Mouse (Mus musculus) granulocyte monocyte progenitor cell, adult 5-6 weeks (primary cell): ENCODE results near the gene Neu1. TPM values are rescaled to one million over a fixed set of nuclear protein-coding genes. Genes with fewer than 3 reads are reported as not detected.
"Not testable (repeated sequence)": the region's sequence is repeated elsewhere in the genome, so short reads cannot be mapped to it uniquely, and the experiment has no call there.

Experiments used
- ATAC-seq: replicated peaks from 2 replicates; pipeline ENCODE4 v1.8.0; 2016; ENCODE audit warnings: mild to moderate bottlenecking, moderate TSS enrichment, inconsistent platforms; ENCODE audit not compliant: poor library complexity, severe bottlenecking
- total RNA-seq, 2 experiments: library from RNA; stranded (forward) in 1 of 2; stranded (reverse) in 1 of 2; fragments of 200-712, 200-1000 nt in 1 of 2; fragments of >200 nt in 1 of 2; fragmentation: Nextera tagmentation in 1 of 2; gene quantifications; 2 replicates each; pipeline ENCODE4 v1.2.3; 2014 to 2017

The Neu1 gene
- total RNA-seq, 2 experiments from 2014 or later = 27.0 to 30.3 TPM

DNA sequence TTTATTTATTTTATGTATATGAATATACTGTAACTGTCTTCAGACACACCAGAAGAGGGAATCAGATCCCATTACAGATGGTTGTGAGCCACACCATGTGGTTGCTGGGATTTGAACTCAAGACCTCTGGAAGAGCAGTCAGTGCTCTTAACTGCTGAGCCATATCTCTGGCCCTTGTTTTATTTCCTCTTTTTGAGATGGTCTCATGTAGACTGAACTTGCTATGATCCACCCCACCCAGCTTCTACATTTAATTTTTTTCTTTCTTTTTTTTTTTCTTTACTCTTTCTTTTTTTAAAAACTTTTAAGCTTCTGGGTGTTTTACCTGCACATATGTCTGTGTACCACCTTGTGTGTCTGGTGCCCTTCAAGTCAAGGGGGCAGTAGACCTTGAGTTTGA, 30.2 kb upstream of the Neu1 start:
- ATAC-seq = not testable (repeated sequence)

DNA sequence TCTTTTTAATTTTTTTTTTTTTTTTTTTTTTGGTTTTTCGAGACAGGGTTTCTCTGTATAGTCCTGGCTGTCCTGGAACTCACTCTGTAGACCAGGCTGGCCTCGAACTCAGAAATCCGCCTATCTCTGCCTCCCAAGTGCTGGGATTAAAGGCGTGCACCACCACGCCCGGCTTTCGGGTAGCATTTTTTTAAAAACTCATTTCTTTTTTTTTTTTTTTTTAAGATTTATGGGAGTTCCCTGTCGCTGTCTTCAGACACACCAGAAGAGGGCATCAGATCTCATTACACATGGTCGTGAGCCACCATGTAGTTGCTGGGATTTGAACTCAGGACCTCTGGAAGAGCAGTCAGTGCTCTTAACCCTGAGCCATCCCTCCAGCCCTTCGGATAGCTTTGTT, 29.1 kb upstream of the Neu1 start:
- not testable (repeated sequence) for ATAC-seq

DNA sequence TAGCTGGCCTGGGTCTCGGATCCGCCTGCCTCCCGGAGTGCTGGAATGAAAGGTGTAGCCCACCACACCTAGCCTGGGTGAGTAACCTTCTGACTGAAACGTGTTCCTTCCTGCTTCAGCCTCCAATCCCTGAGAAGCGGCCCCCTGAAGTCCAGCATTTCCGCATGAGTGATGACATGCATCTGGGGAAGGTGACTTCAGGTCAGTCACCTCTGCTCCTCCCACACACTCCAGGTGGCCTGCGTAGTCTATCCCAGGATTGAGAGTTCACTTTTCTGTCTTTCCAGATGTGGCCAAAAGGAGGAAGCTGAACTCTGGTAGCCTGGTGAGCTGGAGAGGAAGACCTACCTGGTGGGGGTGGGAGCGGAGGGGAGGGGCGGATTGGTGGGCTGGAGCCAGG, 28.2 kb upstream of the Neu1 start:
- no peak for ATAC-seq

DNA sequence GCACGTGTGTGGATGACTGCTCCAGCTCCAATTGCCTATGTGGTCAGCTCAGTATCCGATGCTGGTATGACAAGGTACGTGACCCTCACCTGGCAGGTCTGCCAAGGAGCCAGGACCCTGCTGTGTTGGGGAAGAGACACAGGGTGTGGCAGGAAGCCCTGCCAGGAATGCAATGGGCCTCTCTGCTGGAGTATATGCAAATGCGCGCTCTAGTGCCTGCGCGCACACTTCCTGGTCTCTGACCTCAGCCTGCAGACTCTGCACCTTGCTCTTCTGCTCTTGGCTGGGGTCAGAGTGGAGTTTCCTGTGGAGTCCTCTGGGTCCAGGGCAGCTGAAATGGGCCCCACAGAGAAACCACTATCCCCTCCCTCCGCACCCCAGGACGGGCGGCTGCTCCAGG, 20.1 kb upstream of the Neu1 start:
- no peak for ATAC-seq

DNA sequence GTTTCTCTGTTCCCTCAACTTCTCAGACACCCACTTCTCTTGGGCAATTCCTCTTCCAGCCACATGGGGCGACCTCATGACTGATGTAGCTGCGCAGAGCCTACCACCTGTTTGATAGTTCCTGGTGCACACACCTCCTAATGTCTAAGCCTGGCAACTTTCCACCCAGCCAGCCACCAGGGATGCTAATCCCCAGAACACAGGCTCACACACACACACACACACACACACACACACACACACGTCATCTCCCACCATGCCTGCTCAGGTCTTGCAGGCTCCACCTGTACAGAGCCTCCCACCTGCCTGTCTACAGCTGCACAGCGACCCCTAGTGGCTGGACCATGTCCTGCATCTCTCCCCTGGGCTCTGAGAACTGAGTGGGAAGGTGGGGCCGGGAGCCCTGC, 19.1 kb upstream of the Neu1 start:
- ATAC-seq = peak; percentile 54

DNA sequence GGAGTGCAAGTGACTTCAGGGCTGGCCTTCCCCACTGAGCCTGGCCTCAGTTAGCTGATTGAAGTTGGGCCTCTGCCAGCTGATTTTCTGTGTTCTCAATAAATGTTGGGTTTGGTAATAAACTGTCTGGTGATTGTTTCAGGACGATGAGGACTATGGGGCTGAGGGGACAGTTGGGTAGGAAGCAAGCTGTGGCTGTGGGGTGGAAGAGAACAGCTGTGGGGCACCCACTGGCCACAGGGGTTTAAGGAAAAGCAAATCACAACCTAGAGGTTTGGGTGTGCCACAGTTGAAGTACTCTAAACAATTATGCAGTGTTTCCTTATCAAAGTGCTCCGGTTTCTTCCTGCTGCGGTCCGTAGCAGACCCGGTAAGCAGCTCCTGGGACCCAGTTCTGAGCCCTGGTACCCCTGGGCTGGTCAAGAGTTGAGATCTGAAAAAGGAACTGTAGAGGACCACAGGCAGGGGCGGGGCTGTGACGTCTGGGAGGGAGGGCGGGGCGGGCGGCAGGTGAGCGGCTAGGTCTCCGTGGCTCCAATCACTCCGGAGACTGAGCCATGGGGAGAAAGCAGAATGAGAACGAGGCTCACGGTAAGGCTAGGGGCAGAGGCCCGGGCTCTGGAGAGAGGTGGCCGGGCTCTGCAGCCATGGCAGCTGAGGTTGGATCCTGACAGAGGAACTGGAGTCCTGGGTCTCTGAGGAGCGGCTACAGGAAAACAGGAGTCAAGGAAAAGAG, 17.0 kb upstream of the Neu1 start, which contains the start of gene Slc44a4:
TSS of gene Slc44a4 (plus strand) at position 537 of the 736 bp plus-strand sequence.
- ATAC-seq = no peak

DNA sequence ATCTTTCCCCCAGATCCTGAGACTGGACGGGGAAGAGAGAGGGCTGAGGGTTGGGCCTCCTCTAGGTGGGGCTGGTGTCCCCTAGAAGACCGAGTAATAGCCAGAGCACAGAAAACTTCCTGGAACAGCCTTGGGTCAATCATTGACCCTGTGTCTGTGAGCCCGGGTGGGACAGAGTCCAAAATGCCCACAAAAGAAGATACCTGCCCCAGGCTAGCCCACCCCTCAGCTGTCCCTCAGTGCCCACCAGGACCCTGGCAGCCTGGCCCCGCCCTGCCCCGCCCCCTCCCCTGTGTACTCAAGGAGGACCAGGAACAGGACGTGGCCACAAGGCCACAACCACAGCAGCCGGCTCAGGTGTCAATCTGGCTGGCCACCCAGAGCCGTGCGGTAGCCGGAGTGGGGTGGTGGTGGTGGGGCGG, 15.6 kb upstream of the Neu1 start:
- peak; percentile 20; the same call in 1 of the 2 replicates for ATAC-seq

DNA sequence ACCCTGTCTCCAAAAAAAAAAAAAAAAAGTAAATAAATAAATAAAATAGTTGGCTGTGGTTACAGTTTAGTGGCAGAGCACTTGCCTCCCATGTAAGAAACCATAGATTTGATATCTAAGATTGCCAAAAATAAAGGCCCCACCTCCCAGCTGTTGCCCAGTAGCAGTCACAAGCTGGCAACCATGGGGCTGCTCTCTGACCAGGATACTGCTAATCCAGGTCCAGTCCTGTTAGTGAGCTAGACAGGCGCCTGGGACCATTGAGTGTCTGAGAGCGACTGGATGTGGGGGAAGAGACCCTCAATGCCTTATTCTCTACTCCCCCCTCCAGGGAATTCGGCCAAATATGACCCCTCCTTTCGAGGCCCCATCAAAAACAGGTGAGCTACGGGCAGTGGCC, 14.7 kb upstream of the Neu1 start:
- no peak for ATAC-seq

DNA sequence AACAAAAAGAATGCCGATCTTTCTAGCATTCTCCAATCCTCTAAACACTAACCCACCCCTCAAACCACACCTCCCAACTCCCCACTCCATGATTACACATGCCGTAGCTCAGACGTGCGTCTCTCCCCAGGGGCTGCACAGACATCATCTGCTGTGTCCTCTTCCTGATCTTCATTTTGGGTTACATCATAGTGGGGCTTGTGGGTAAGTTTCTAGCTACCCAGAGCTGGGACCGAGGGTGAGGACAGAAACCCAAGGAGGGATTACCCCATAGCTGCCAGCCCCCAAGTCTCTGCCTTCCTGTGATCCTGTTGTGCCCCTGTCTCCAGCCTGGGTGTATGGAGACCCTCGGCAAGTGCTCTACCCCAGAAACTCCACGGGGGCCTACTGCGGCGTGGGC, 13.9 kb upstream of the Neu1 start:
- ATAC-seq = peak; percentile 78

DNA sequence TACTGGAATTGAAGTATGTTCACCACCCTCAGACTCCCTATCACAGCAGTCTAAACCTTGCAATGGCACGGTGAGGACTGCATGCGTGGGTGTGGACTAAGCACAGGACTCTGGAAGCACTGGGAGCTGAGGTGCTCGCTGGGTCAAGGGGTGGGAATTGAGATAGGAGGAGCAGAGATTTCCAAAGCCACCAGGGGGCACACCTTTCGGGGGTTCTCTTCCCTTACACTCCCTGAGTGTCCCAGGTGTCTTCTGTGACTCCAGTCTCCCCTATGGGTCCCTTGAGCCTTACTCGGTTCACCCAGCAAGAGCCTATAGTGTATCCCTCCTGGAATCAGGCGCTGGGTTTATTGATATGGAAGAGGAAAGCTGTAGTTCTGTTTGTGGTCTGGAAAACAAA, 8.1 kb upstream of the Neu1 start:
- no peak; the same call in 1 of the 2 replicates for ATAC-seq

DNA sequence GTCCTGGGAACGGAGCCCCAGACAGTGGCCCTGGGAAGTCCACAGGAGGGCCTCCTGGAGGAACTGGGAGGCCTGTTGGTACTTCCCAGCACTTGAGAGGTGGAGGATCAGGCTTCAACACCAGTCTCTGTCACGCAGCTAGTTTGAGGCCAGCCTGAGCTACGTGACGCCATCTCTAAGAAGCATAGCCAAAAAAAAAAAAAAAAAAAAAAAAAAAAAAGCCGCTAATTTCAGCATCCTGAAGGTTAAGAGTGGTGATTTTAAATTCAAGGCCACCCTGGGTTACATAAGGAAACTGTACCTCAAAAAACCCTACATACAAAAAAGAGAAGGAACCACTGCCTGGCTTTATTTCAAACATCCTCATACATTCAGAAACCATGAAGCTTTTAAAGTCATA, 6.8 kb upstream of the Neu1 start:
- ATAC-seq = peak; percentile 6; the same call in 1 of the 2 replicates

DNA sequence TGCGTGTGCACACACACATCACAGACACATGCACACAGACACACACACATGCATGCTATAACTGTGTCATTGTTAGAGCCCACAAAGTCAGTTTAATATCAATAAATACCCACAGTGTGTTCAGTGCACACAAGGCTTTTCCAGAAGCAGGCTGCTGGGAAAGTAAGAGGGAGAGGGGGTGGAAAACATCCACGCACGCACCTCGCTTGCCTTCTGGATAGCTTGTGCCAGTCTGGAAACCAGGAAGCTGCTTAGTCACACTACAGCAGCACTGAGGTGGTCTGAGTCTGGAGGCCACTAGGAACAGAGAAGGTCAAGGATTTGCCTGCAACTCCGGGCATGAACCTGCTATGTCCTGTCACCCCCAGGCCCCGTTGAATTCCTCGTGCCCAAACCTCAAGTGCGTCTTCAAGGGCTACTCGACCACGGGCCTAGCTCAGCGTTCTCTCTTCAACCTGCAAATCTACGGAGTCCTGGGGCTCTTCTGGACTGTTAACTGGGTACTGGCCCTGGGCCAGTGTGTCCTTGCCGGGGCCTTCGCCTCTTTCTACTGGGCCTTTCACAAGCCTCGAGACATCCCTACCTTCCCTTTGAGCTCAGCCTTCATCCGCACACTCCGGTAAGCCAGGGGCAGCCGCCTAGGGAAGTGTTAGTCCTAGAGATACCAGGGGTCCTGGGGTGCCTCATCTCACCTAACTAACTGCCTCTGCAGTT, 3.6 kb upstream of the Neu1 start:
- no peak for ATAC-seq

DNA sequence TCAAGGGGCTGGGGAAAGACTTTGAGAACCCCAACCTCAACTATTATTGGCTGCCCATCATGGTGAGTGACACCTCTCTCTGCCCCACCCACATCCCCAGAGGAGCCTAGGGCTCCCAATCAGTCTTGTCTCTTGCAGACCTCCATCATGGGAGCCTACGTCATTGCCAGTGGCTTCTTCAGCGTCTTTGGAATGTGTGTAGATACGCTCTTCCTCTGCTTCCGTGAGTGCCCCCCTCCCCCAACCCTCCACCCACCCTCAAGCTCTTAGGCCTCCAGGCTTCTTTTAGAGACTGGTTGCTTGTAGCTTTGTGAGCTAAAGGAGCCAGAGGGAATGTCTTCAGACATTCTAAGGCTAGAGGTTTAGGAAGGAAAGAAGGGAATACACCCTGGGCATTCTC, 2.2 kb upstream of the Neu1 start:
- ATAC-seq = no peak

DNA sequence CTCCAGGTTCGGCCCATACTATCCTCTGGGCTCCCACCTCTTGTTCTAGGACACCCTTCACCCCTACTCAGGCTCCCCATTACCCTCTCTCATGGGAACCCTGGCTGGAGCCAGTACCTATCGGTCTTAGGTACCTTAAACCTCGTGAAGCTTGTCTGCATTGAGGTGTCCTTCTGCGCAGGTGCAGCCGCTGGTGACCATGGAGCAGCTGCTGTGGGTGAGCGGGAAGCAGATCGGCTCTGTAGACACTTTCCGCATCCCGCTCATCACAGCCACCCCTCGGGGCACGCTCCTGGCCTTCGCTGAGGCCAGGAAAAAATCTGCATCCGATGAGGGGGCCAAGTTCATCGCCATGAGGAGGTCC, 664 bp downstream of the Neu1 start:
- no peak for ATAC-seq

DNA sequence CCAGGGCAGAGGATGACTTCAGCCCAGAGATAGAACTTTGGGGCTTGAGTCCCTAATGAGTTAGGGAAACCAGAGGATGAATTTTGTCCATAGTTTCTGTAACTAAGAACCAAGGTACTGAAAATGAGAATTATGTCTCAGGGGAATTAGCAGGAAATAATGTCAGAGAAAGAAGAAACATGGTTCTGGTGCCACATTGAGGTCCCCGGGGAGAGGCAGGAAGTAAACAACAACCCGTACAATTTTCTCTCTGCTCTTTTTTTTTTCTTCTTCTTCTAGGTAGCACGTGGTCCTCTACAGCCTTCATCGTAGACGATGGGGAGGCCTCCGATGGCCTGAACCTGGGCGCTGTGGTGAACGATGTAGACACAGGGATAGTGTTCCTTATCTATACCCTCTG, 1.2 kb downstream of the Neu1 start:
- no peak for ATAC-seq

DNA sequence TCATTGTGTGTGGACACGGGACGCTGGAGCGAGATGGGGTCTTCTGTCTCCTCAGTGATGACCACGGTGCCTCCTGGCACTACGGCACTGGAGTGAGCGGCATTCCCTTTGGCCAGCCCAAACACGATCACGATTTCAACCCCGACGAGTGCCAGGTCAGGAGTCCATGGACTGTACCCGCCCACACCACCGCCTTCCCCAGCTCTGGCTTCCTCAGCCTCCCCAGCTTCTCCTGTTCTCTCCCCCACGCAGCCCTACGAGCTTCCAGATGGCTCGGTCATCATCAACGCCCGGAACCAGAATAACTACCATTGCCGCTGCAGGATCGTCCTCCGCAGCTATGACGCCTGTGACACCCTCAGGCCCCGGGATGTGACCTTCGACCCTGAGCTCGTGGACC, 3.0 kb downstream of the Neu1 start:
- ATAC-seq = no peak

DNA sequence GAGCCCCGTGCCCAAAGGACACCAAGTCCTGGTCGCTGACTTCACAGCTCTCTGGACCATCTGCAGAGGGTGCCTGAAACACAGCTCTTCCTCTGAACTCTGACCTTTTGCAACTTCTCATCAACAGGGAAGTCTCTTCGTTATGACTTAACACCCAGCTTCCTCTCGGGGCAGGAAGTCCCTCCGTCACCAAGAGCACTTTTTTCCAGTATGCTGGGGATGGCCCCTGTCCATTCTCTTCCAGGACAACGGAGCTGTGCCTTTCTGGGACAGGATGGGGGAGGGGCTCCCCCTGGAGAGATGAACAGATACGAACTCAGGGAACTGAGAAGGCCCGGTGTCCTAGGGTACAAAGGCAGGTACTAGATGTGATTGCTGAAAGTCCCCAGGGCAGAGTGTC, 3.8 kb downstream of the Neu1 start:
- ATAC-seq = peak; percentile 15; the same call in 1 of the 2 replicates

DNA sequence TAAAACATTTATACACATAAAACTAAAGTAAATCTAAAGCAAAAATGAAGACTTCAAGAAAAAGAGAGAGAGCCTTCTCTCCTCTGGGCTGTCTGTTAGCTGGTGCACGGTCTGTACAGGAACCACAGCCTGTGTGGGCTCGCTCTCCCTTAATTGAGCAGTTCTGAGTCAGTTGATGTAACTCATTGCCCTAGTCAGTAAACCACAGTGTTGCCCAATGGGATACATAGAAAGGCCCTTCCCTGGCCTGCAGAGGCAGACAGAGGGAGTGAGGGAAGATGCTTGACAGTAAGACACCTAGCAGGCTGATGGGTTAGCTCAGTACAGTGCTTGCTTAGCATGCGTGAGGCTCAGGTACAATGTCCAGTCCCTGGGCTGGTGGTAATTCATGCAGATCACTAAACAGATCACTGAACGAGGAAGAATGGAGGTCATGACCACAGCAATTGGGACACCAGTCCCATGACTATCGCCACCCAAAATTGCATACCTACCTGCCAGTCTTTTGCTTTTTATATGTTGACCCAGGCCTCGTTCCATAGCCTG, 7.0 kb downstream of the Neu1 start:
- ATAC-seq = peak; percentile 90

DNA sequence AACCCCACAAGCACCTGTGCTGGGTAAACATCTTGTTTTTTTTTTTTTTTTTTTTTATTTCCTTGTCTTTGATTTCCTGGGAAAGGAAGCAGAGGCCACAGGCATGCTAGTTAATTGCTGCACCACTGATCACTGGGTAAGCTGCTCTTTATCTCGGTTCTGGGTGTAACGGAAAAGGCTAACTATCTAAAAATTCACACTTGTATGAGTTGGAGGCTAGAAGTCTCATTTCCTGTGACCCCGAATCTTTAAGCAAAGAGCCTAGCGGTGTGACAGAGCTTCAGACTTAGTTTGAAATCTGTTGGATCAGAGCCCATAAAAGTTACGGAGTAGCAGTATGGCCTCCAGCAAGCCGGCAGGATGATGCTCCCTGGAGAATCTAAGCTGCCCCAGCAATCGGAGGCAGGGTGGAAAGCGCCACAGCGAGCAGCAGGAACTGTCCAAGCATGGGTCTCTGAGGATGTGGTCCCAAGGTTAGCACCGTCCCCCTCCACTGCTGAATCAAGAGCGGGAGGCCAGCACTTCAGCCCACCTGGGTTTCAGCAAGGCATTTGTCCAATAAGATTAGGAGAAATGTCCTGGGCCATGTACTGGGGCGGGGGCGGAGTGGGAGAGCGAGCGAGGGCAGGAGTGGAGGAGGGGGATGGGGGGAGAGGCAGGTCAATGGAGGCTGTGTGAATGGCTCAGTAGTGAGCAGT, 10.4 kb downstream of the Neu1 start:
- ATAC-seq = no peak

DNA sequence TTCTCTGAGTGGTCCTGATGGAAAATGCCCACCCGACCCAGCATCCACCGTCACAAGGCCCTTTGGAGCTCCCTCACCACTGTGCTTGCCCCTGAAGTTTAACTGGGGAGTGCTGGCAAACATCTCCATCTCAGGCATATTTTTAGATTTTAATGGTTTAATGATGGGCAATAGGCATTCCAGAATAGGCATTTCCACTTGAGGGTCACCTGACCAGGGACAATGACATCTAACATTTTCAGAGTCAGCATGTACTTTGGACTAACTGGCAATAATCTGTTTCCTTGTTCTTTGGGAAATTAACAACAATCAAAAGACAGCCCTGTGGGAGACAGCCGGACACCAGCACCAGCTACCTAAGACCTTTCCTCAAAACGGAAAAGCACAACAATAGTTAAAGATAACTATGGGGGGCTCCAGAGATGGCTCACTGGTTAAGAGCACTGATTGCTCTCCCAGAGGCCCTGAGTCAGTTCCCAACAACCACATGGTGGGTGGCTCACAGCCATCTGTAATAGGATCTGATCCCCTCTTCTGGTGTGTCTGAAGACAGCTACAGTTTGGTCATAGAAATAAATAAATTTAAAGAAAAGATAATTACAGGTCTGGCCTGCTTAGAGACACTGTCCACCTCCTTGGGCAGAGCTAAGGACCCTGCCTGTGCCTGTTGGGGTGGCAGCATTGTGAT, 12.2 kb downstream of the Neu1 start:
- no peak for ATAC-seq
